Mouse (Mus musculus) embryonic facial prominence, embryonic 12.5 days (tissue): ENCODE data around the gene Fut9. TPM values are rescaled to one million over a fixed set of nuclear protein-coding genes. Genes with fewer than 3 reads are reported as not detected.

Experiments used
- ATAC-seq: fragments of 200-750 bp; cut with Nextera tagmentation; 2 replicates; pipeline ENCODE4 v1.8.0; 2017; ENCODE audit not compliant: insufficient number of reproducible peaks, insufficient read depth, low FRiP score, low TSS enrichment
- H3K27ac ChIP-seq: fragments of 300-500 bp; sonication (generic); 2 replicates; pipeline ENCODE4 v1.5.1; 2016; ENCODE audit warnings: mild to moderate bottlenecking
- H3K27me3 ChIP-seq: fragments of 300-500 bp; sonication (generic); 2 replicates; pipeline ENCODE4 v1.6.1; 2016; ENCODE audit warnings: mild to moderate bottlenecking, moderate library complexity
- H3K36me3 ChIP-seq: fragments of 300-500 bp; sonication (generic); 2 replicates; pipeline ENCODE4 v1.6.1; 2016; ENCODE audit warnings: mild to moderate bottlenecking
- H3K4me1 ChIP-seq: fragments of 300-500 bp; sonication (generic); 2 replicates; pipeline ENCODE4 v1.6.1; 2016
- H3K4me2 ChIP-seq: fragments of 300-500 bp; sonication (generic); replicated peaks from 2 replicates; pipeline ENCODE4 v1.6.1; 2016; ENCODE audit warnings: mild to moderate bottlenecking, moderate library complexity
- H3K4me3 ChIP-seq: fragments of 300-500 bp; sonication (generic); 2 replicates; pipeline ENCODE4 v1.5.1; 2016; ENCODE audit warnings: mild to moderate bottlenecking
- H3K9ac ChIP-seq: fragments of 300-500 bp; sonication (generic); 2 replicates; pipeline ENCODE4 v1.6.1; 2016; ENCODE audit warnings: mild to moderate bottlenecking, moderate library complexity
- H3K9me3 ChIP-seq: fragments of 300-500 bp; sonication (generic); 2 replicates; pipeline ENCODE4 v1.6.1; 2016; ENCODE audit warnings: mild to moderate bottlenecking, moderate library complexity
- WGBS: fragments of 180-500 bp; shearing (Covaris S2); methylation state at CpG from one replicate; pipeline ENCODE4 v1.1.7; 2016; 5-methylcytosine and 5-hydroxymethylcytosine counted together
- polyA plus RNA-seq: library from polyadenylated mRNA; unstranded; fragments of >200 nt; fragmentation: Nextera tagmentation; extraction: Ambion mirVana; gene quantifications from 2 replicates; pipeline ENCODE4 v1.2.1, GENCODE M21; 2016

Gene Fut9
- polyA plus RNA-seq, 1 experiment from 2014 or later, result 0.74 TPM

DNA sequence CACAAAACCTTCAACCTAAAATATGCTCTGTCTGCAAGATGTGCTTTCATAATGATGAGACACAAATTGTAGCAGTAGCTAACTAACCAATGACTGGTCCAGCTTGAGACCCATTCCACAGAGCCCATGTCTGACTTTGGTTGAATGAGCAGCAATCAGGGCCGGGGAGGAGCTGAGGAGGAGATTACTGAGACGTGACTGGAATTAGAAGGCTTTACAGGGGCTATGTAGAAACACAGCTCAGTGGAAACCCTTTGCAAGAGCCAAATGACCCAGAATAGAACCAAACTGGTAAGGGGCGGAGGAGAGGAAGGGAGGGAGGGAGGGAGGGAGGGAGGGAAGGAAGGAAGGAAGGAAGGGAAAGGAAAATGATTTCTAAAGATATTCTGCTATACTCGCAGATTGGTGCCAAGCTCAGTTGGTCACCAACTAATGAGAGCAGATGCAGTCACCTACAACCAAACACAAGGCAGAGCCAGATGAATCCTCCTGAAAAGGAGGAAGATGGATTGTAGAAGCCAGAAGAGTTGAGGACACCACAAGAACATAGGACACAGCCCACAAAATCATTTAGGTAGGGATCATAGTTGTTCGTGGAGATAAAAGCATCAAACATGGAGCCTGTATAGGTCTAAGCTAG, 42.0 kb downstream of the Fut9 start:
- Histone ChIP-seq H3K9ac (no peak overlapping the region), H3K27ac (no peak overlapping the region), H3K4me3 (no peak overlapping the region), H3K9me3 (no peaks in the 10 kb centered on the region), H3K4me2 (no peak overlapping the region), H3K36me3 (no peaks in the 10 kb centered on the region), H3K4me1 (no peaks in the 10 kb centered on the region), H3K27me3 (no peaks in the 10 kb centered on the region)
- ATAC-seq, result no peak
- WGBS, result 75% methylated on average over 4 of the region's 5 CpGs

DNA sequence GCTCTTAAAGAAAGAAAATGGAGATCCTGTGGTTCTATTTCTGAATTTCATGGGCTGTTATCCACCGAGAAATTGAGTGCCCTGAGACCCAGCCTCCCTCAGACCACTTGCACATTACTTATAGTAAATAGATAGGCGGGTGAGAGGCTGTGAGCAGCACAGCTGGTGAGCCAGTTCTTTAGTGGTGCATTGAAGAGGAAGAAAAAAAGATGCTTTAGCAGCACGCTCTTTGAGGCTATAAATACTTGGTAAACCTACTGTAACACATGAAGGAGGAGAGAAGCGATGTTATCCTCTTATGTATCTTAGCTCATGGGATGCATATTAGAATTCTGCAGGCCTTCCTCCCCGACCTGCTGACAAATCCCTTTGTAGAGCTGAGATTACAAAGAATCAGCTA, 58.5 kb downstream of the Fut9 start:
- Histone ChIP-seq H3K9me3 (no peaks in the 10 kb centered on the region), H3K27ac (no peak overlapping the region), H3K4me1 (no peaks in the 10 kb centered on the region), H3K4me2 (no peak overlapping the region), H3K4me3 (no peak overlapping the region), H3K27me3 (no peaks in the 10 kb centered on the region), H3K36me3 (no peaks in the 10 kb centered on the region), H3K9ac (no peak overlapping the region)
- ATAC-seq, result no peak
- 80% methylated on average over 5 of the region's 5 CpGs for WGBS

DNA sequence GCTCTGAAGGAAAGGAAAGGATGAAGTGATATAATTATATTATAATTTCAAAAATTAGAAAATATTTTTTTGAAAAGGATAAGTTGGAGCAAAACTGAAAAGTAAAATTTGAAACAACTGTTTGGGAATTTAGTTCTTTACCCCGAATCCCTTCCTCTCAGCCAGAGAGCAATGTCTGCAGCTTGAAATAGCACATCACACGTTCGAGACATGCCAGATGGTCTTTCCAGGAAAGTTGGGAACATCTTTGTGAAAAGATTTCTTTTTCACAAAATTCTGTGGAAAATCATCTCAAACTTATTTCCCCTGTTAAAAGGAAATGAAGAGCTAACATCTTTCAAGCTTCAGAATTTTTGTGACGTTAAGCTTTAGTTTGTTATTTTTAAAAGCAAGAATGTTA, 61.3 kb downstream of the Fut9 start:
- no peaks in the 10 kb centered on the region for H3K4me1 ChIP-seq
- H3K4me3 ChIP-seq, result no peak overlapping the region
- no peaks in the 10 kb centered on the region for H3K36me3 ChIP-seq
- no peaks in the 10 kb centered on the region for H3K27me3 ChIP-seq
- no peak overlapping the region for H3K4me2 ChIP-seq
- H3K9ac ChIP-seq, result no peak overlapping the region
- H3K27ac ChIP-seq, result no peak overlapping the region
- 84% methylated on average over 4 of the region's 4 CpGs for WGBS
- H3K9me3 ChIP-seq, result no peaks in the 10 kb centered on the region
- no peak for ATAC-seq

DNA sequence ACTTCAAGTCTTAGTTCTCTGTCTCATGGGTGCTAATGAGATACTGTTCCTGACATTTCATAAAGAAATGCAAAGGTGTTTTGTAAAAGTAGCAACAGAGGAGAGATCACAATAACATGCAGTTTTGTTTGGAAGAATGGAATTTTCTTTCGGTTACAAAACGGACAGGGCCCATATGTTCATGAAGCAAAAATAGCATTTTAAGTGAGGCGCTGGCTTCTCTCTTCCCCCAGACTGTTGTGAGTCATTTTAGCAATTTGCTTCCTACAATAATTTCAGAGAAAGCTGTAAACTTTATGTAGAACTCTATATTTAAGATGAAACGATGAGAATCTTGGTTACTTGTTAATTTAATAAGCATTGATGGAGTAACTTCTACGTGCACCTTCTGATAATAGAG, 78.5 kb downstream of the Fut9 start:
- no peak overlapping the region for H3K27ac ChIP-seq
- H3K4me1 ChIP-seq, result no peaks in the 10 kb centered on the region
- no peak overlapping the region for H3K9ac ChIP-seq
- H3K4me2 ChIP-seq, result no peak overlapping the region
- no peak overlapping the region for H3K4me3 ChIP-seq
- 91% methylated on average over 5 of the region's 5 CpGs for WGBS
- H3K27me3 ChIP-seq, result no peaks in the 10 kb centered on the region
- no peak for ATAC-seq
- no peaks in the 10 kb centered on the region for H3K9me3 ChIP-seq
- no peaks in the 10 kb centered on the region for H3K36me3 ChIP-seq

GRCm38 (mm10) chr4:25713907-25714306, 86.1 kb downstream of the Fut9 start:
- Histone ChIP-seq H3K36me3 (no peaks in the 10 kb centered on the region), H3K27me3 (no peaks in the 10 kb centered on the region), H3K4me3 (no peak overlapping the region), H3K9me3 (no peaks in the 10 kb centered on the region), H3K4me2 (no peak overlapping the region), H3K9ac (no peak overlapping the region), H3K4me1 (no peaks in the 10 kb centered on the region), H3K27ac (no peak overlapping the region)
- 71% methylated on average over 2 of the region's 2 CpGs for WGBS
- ATAC-seq, result no peak

DNA sequence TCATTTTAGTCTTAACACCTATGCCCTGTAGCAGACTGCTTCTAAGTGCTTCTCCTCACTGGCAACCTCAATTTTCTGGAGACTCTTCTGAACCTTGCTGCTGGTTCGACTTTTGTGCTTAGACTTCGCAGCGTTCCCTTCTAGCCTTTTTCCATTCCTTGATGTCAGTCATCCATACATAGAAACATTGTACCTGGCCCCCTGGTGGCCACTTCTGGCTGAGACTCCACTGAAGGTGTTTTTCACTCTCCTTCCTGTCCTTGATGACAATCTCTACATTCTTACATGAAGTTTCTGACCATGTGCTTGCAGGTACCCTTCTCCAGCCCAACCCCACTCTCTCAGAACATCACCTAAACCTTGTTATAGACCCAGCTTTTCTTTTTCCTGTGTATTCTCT, 115.1 kb downstream of the Fut9 start:
- H3K27me3 ChIP-seq, result no peaks in the 10 kb centered on the region
- ATAC-seq, result no peak
- H3K4me2 ChIP-seq, result no peak overlapping the region
- WGBS, result 84% methylated on average over 3 of the region's 3 CpGs
- H3K36me3 ChIP-seq, result no peaks in the 10 kb centered on the region
- no peak overlapping the region for H3K27ac ChIP-seq
- no peaks in the 10 kb centered on the region for H3K4me1 ChIP-seq
- no peak overlapping the region for H3K9ac ChIP-seq
- no peaks in the 10 kb centered on the region for H3K9me3 ChIP-seq
- H3K4me3 ChIP-seq, result no peak overlapping the region

GRCm38 (mm10) chr4:25664196-25664595, 135.8 kb downstream of the Fut9 start:
- 82% methylated on average over 1 of the region's 1 CpGs for WGBS
- Histone ChIP-seq H3K4me3 (no peak overlapping the region), H3K9me3 (no peaks in the 10 kb centered on the region), H3K4me2 (no peak overlapping the region), H3K27ac (no peak overlapping the region), H3K27me3 (no peaks in the 10 kb centered on the region), H3K9ac (no peak overlapping the region), H3K4me1 (no peaks in the 10 kb centered on the region), H3K36me3 (no peaks in the 10 kb centered on the region)
- ATAC-seq, result no peak

GRCm38 (mm10) chr4:25661204-25661727, 138.8 kb downstream of the Fut9 start:
- no peak for ATAC-seq
- Histone ChIP-seq H3K4me1 (no peaks in the 10 kb centered on the region), H3K27me3 (no peaks in the 10 kb centered on the region), H3K4me2 (no peak overlapping the region), H3K36me3 (no peaks in the 10 kb centered on the region), H3K4me3 (no peak overlapping the region), H3K9me3 (no peaks in the 10 kb centered on the region), H3K9ac (no peak overlapping the region), H3K27ac (no peak overlapping the region)
- 77% methylated on average over 3 of the region's 3 CpGs for WGBS

- Histone ChIP-seq H3K27me3 (no peaks in the 10 kb centered on the region), H3K36me3 (no peaks in the 10 kb centered on the region), H3K9ac (no peak overlapping the region), H3K27ac (no peak overlapping the region), H3K9me3 (no peaks in the 10 kb centered on the region), H3K4me1 (no peaks in the 10 kb centered on the region), H3K4me3 (no peak overlapping the region), H3K4me2 (no peak overlapping the region)
- no peak for ATAC-seq
- WGBS, result 71% methylated on average over 3 of the region's 3 CpGs
These were observed 141.3 kb downstream of the Fut9 start for GRCm38 (mm10) chr4:25658792-25659191.

GRCm38 (mm10) chr4:25651902-25652301, 148.1 kb downstream of the Fut9 start:
- Histone ChIP-seq H3K4me1 (no peaks in the 10 kb centered on the region), H3K4me2 (no peak overlapping the region), H3K9ac (no peak overlapping the region), H3K36me3 (no peaks in the 10 kb centered on the region), H3K27ac (no peak overlapping the region), H3K4me3 (no peak overlapping the region), H3K9me3 (no peaks in the 10 kb centered on the region), H3K27me3 (no peaks in the 10 kb centered on the region)
- no peak for ATAC-seq
- WGBS, result 77% methylated on average over 3 of the region's 3 CpGs

- ATAC-seq, result no peak
- Histone ChIP-seq H3K9ac (no peak overlapping the region), H3K4me1 (no peaks in the 10 kb centered on the region), H3K27me3 (no peaks in the 10 kb centered on the region), H3K4me2 (no peak overlapping the region), H3K4me3 (no peak overlapping the region), H3K9me3 (no peaks in the 10 kb centered on the region), H3K27ac (no peak overlapping the region), H3K36me3 (no peaks in the 10 kb centered on the region)
- WGBS, result 93% methylated on average over 2 of the region's 2 CpGs
These were observed 151.9 kb downstream of the Fut9 start for GRCm38 (mm10) chr4:25648107-25648506.

DNA sequence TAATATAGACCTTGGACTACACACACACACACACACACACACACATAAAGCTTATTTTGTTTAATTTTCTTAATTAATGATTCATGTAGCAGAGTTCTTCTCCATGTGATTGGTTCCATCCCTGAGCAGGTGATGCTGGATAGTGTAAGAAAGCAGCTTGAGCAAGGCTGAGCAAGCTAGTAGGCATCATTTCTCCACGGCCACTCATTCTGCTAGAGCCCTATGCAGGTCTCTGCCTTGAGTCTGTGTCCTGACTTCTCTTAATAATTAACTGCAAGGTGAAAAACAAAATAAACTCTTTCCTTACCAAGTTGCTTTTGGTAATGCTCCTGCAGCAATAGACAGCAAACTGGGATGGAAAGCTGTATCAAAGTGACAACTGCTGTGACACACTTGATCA, 152.5 kb downstream of the Fut9 start:
- WGBS, result 89% methylated on average over 1 of the region's 1 CpGs
- H3K4me2 ChIP-seq, result no peak overlapping the region
- no peak for ATAC-seq
- H3K4me3 ChIP-seq, result no peak overlapping the region
- H3K9me3 ChIP-seq, result no peaks in the 10 kb centered on the region
- no peak overlapping the region for H3K27ac ChIP-seq
- H3K27me3 ChIP-seq, result no peaks in the 10 kb centered on the region
- H3K4me1 ChIP-seq, result no peaks in the 10 kb centered on the region
- H3K36me3 ChIP-seq, result no peaks in the 10 kb centered on the region
- H3K9ac ChIP-seq, result no peak overlapping the region
